Mouse (Mus musculus): ENCODE measurements around the gene Sipa1l3. TPM values are rescaled to one million over a fixed set of nuclear protein-coding genes. Genes with fewer than 3 reads are reported as not detected.

Gene Sipa1l3
- polyA plus RNA-seq, 1 experiment from 2014 or later, result 21.6 TPM

- peaks cover 40% of the 10 kb centered on the region for H3K4me1 ChIP-seq (replicated peaks; ENCODE audit: control insufficient read depth, insufficient read depth, low read length)
- ATAC-seq (ENCODE audit: low read depth), result no peak
- peak overlapping the region; percentile 31; the same call in 1 of the 2 replicates for H3K27ac ChIP-seq (ENCODE audit: low read length)
- no peaks in the 10 kb centered on the region for H3K9me3 ChIP-seq (ENCODE audit: control insufficient read depth, low read length)
- peak overlapping the region; percentile 55 for H3K4me3 ChIP-seq (ENCODE audit: low read length)
- peaks cover 13% of the 10 kb centered on the region for H3K27me3 ChIP-seq (ENCODE audit: control insufficient read depth, insufficient read depth, low read depth, low read length)
- peak overlapping the region; percentile 88 for H3K4me2 ChIP-seq (ENCODE audit: low read depth, low read length)
- 4% methylated on average over 5 of the region's 5 CpGs for WGBS
- H3K9ac ChIP-seq (ENCODE audit: low read length), result peak overlapping the region; percentile 68
- no peaks in the 10 kb centered on the region for H3K36me3 ChIP-seq (ENCODE audit: control insufficient read depth, insufficient read depth, low read length)
Measured at GRCm38 (mm10) chr7:29309749-29310148, 208.7 kb downstream of the Sipa1l3 start.

- Histone ChIP-seq H3K27me3 (ENCODE audit: control insufficient read depth, insufficient read depth, low read depth, low read length) (peaks cover 18% of the 10 kb centered on the region), H3K4me2 (ENCODE audit: low read depth, low read length) (peak overlapping the region; percentile 88), H3K27ac (ENCODE audit: low read length) (peak overlapping the region; percentile 31), H3K9ac (ENCODE audit: low read length) (peak overlapping the region; percentile 68), H3K4me1 (replicated peaks; ENCODE audit: control insufficient read depth, insufficient read depth, low read length) (peaks cover 44% of the 10 kb centered on the region), H3K4me3 (ENCODE audit: low read length) (peak overlapping the region; percentile 55), H3K36me3 (ENCODE audit: control insufficient read depth, insufficient read depth, low read length) (no peaks in the 10 kb centered on the region), H3K9me3 (ENCODE audit: control insufficient read depth, low read length) (no peaks in the 10 kb centered on the region)
- under 1% methylated on average over 36 of the region's 36 CpGs for WGBS
- ATAC-seq (ENCODE audit: low read depth), result peak; percentile 5; the same call in 1 of the 2 replicates
Measured at GRCm38 (mm10) chr7:29309221-29309721, 209.2 kb downstream of the Sipa1l3 start.

DNA sequence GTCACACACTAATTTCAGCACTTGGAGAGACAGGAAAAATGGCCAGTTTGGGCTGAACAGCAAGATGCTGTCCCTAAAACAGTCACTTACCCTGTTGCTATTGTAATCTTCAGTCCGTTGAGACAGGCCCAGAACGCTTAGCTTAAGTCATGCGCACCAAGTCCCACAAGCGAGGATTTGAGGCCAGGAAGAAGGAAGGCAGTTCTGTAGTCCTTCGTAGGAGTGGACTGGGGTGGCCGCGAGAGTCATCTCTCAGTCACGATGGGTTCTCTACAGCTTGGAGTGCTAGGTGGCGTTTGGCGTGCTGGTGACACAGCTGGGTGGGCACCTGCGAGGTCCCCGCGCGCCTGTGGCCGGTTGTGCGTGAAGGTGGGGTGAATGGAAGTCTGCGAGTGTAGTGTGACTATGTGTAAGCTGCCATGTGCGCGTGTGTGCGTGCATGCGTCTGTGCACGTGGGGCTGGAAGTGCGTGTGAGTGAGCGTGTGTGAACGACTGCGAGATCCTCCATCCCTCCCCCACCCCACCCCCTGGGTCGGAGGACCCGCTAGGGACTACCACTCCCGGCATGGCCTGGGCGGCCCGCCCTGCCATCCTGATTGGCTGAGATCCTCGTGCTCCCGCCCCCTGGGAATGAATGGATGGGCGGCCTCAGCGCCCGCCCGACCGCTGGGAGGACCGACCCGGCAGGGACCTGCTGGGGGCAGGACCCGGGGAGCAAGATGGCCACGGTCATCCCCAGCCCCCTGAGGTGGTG lies 210.9 kb downstream of the Sipa1l3 start:
- H3K9me3 ChIP-seq (ENCODE audit: control insufficient read depth, low read length), result no peaks in the 10 kb centered on the region
- peak overlapping the region; percentile 99 for H3K4me2 ChIP-seq (ENCODE audit: low read depth, low read length)
- no peaks in the 10 kb centered on the region for H3K36me3 ChIP-seq (ENCODE audit: control insufficient read depth, insufficient read depth, low read length)
- H3K4me1 ChIP-seq (replicated peaks; ENCODE audit: control insufficient read depth, insufficient read depth, low read length), result peaks cover 48% of the 10 kb centered on the region
- peak overlapping the region; percentile 70 for H3K4me3 ChIP-seq (ENCODE audit: low read length)
- peak overlapping the region; percentile 31 for H3K27ac ChIP-seq (ENCODE audit: low read length)
- WGBS, result 3% methylated on average over 42 of the region's 42 CpGs
- H3K27me3 ChIP-seq (ENCODE audit: control insufficient read depth, insufficient read depth, low read depth, low read length), result peaks cover 20% of the 10 kb centered on the region
- peak overlapping the region; percentile 64 for H3K9ac ChIP-seq (ENCODE audit: low read length)
- peak; percentile 83 for ATAC-seq (ENCODE audit: low read depth)

- Histone ChIP-seq H3K4me2 (ENCODE audit: low read depth, low read length) (peak overlapping the region; percentile 99; the same call in 1 of the 2 replicates), H3K4me3 (ENCODE audit: low read length) (no peak overlapping the region; the same call in 1 of the 2 replicates), H3K4me1 (replicated peaks; ENCODE audit: control insufficient read depth, insufficient read depth, low read length) (peaks cover 48% of the 10 kb centered on the region), H3K27me3 (ENCODE audit: control insufficient read depth, insufficient read depth, low read depth, low read length) (peaks cover 20% of the 10 kb centered on the region), H3K36me3 (ENCODE audit: control insufficient read depth, insufficient read depth, low read length) (no peaks in the 10 kb centered on the region), H3K9me3 (ENCODE audit: control insufficient read depth, low read length) (no peaks in the 10 kb centered on the region), H3K9ac (ENCODE audit: low read length) (no peak overlapping the region), H3K27ac (ENCODE audit: low read length) (peak overlapping the region; percentile 30; the same call in 1 of the 2 replicates)
- 27% methylated on average over 7 of the region's 7 CpGs for WGBS
- ATAC-seq (ENCODE audit: low read depth), result no peak
Measured at GRCm38 (mm10) chr7:29306619-29307018, 211.8 kb downstream of the Sipa1l3 start.

GRCm38 (mm10) chr7:29306108-29306507 lies 212.3 kb downstream of the Sipa1l3 start:
- no peak overlapping the region for H3K9ac ChIP-seq (ENCODE audit: low read length)
- H3K4me2 ChIP-seq (ENCODE audit: low read depth, low read length), result peak overlapping the region; percentile 99; the same call in 1 of the 2 replicates
- H3K4me1 ChIP-seq (replicated peaks; ENCODE audit: control insufficient read depth, insufficient read depth, low read length), result peaks cover 48% of the 10 kb centered on the region
- H3K27me3 ChIP-seq (ENCODE audit: control insufficient read depth, insufficient read depth, low read depth, low read length), result peaks cover 20% of the 10 kb centered on the region
- WGBS, result 51% methylated on average over 7 of the region's 7 CpGs
- no peaks in the 10 kb centered on the region for H3K36me3 ChIP-seq (ENCODE audit: control insufficient read depth, insufficient read depth, low read length)
- peak overlapping the region; percentile 20; the same call in 1 of the 2 replicates for H3K27ac ChIP-seq (ENCODE audit: low read length)
- H3K4me3 ChIP-seq (ENCODE audit: low read length), result no peak overlapping the region
- no peaks in the 10 kb centered on the region for H3K9me3 ChIP-seq (ENCODE audit: control insufficient read depth, low read length)
- no peak for ATAC-seq (ENCODE audit: low read depth)

DNA sequence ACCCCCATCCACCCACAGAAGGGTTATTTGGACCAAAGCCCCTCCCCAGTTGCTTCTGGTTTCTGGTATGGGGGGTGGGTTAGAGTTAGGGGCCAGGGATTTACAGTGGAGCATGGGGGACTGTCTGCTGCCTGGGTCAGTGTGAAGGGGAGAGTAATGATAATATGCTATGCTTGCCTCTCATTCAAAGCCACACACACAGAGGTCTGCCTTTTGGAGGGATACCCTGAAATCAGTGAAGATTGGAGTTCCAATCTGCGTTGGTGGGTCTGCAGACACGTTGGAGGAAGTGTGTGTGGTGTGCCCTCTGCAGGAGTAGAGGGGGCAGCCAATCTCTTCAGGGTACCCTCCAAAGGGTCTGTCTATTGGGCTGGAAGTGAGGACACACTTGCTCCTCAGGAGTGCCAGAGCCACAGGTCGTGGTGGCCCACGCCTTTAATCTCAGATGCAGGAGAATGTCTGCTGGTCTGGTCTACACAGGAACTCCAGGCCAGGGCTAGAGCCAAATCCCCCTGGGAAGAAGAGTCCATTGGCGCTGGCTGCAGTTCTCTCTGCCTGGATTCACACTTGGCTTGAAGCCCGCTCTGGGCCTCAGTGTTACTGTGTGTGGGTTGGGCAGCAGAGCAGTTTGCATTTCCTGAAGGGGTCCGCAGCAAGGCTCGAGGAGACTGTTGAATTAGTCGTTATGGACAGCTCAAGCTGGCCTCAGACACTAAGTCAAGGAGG lies 213.0 kb downstream of the Sipa1l3 start:
- Histone ChIP-seq H3K36me3 (ENCODE audit: control insufficient read depth, insufficient read depth, low read length) (no peaks in the 10 kb centered on the region), H3K4me3 (ENCODE audit: low read length) (peak overlapping the region; percentile 63), H3K9ac (ENCODE audit: low read length) (peak overlapping the region; percentile 65), H3K27me3 (ENCODE audit: control insufficient read depth, insufficient read depth, low read depth, low read length) (peaks cover 20% of the 10 kb centered on the region), H3K9me3 (ENCODE audit: control insufficient read depth, low read length) (no peaks in the 10 kb centered on the region), H3K27ac (ENCODE audit: low read length) (no peak overlapping the region), H3K4me2 (ENCODE audit: low read depth, low read length) (peak overlapping the region; percentile 96), H3K4me1 (replicated peaks; ENCODE audit: control insufficient read depth, insufficient read depth, low read length) (peaks cover 48% of the 10 kb centered on the region)
- no peak for ATAC-seq (ENCODE audit: low read depth)
- WGBS, result 30% methylated on average over 9 of the region's 9 CpGs

DNA sequence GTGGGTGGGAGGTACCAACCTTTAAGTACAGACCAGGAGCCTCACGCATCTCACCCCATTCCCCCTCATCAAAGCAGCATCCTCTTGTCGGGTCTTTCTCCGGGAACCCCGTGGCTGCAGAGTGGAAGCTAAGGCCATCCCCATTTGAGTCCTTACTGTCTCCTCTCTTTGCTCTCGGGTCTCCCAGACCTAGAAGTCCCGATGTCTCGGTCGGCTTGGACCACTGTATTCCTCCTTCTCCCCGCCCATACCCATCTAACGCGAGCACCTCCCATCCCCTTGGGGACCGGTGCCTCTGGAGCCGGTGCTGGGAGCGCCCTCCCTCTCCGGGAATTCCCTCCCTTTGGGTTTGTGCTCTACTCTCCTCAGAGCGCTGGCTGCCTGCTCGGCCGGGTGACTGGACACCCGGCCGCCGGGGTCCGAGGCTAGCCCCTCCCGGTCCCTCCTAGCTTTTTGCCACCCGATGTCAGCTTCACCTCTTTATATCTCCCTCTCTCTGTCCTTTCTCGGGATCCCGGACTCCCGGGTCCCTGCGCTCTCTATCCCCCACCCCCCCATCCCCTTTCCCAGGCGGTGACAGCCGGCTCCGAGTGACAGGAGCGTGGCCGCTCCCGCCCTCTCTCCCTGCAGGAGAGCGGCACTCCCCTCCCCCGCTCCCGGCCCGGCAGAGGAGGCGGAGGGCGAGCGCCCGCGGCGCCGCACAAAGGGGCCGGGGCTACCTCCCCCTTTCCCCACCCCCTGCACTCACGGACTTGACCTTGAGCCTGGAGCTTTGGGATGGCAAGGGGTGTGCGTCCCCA lies 213.8 kb downstream of the Sipa1l3 start:
- Histone ChIP-seq H3K9me3 (ENCODE audit: control insufficient read depth, low read length) (no peaks in the 10 kb centered on the region), H3K4me1 (replicated peaks; ENCODE audit: control insufficient read depth, insufficient read depth, low read length) (peaks cover 46% of the 10 kb centered on the region), H3K27me3 (ENCODE audit: control insufficient read depth, insufficient read depth, low read depth, low read length) (peaks cover 20% of the 10 kb centered on the region), H3K27ac (ENCODE audit: low read length) (no peak overlapping the region), H3K4me2 (ENCODE audit: low read depth, low read length) (peak overlapping the region; percentile 96), H3K4me3 (ENCODE audit: low read length) (peak overlapping the region; percentile 63), H3K36me3 (ENCODE audit: control insufficient read depth, insufficient read depth, low read length) (no peaks in the 10 kb centered on the region), H3K9ac (ENCODE audit: low read length) (peak overlapping the region; percentile 65)
- no peak for ATAC-seq (ENCODE audit: low read depth)
- under 1% methylated on average over 44 of the region's 48 CpGs for WGBS

- under 1% methylated on average over 67 of the region's 67 CpGs for WGBS
- no peak within 1 kb of the TSS for H3K27ac ChIP-seq (ENCODE audit: low read length)
- H3K4me3 ChIP-seq (ENCODE audit: low read length), result peak within 1 kb of the TSS; percentile 63
- no peaks in the 10 kb centered on the region for H3K9me3 ChIP-seq (ENCODE audit: control insufficient read depth, low read length)
- peak within 1 kb of the TSS; percentile 65 for H3K9ac ChIP-seq (ENCODE audit: low read length)
- peak within 1 kb of the TSS; percentile 96 for H3K4me2 ChIP-seq (ENCODE audit: low read depth, low read length)
- peaks cover 39% of the 10 kb centered on the region for H3K4me1 ChIP-seq (replicated peaks; ENCODE audit: control insufficient read depth, insufficient read depth, low read length)
- no peaks in the 10 kb centered on the region for H3K36me3 ChIP-seq (ENCODE audit: control insufficient read depth, insufficient read depth, low read length)
- peak; percentile 83 for ATAC-seq (ENCODE audit: low read depth)
- peaks cover 20% of the 10 kb centered on the region for H3K27me3 ChIP-seq (ENCODE audit: control insufficient read depth, insufficient read depth, low read depth, low read length)
Measured at GRCm38 (mm10) chr7:29303738-29304462, 214.5 kb downstream of the Sipa1l3 start, which contains the start of gene Dpf1. Gene Dpf1 (plus strand): TSS chr7:29303951.
